Mouse (Mus musculus): Measurements from ENCODE around the gene Tmub2. TPM values are rescaled to one million over a fixed set of nuclear protein-coding genes. Genes with fewer than 3 reads are reported as not detected.
A peak's percentile ranks its signal among the peaks of the same experiment; 100 is the strongest.
"Not testable (repeated sequence)": the region's sequence is repeated elsewhere in the genome, so short reads cannot be mapped to it uniquely, and the experiment has no call there.

The Tmub2 gene
- polyA plus RNA-seq, 1 experiment from 2014 or later: 81.3 TPM

DNA sequence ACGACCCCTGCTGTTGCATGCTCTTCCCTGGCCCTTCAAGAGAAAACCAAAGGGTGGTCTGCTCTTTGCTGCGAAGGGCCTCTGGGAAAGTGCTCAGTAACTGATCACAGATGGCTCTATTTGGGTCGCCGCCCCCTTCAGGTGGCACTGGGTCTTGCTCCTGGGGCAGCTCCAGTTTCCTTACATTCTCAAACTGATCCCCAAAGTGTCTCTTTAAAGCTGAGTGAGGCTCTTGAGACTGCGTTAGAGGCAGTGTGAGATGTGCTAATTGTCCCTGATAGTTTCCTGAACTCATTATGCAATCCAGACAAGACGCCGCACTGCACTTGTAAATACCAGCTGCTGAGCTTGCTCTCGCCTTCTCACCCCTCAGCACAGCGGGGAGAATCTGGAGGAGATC, 27.2 kb upstream of the Tmub2 start:
- H3K9ac ChIP-seq: no peak overlapping the region
- no peak overlapping the region for H3K4me2 ChIP-seq
- H3K27ac ChIP-seq: no peak overlapping the region
- H3K4me1 ChIP-seq (replicated peaks): peaks cover 3% of the 10 kb centered on the region
- no peaks in the 10 kb centered on the region for H3K27me3 ChIP-seq
- peaks cover 4% of the 10 kb centered on the region; the same call in 1 of the 2 replicates for H3K36me3 ChIP-seq
- WGBS: 46% methylated on average over 8 of the region's 9 CpGs
- no peak overlapping the region for H3K4me3 ChIP-seq
- no peak for ATAC-seq (ENCODE audit: low FRiP score)
- H3K9me3 ChIP-seq: no peaks in the 10 kb centered on the region

DNA sequence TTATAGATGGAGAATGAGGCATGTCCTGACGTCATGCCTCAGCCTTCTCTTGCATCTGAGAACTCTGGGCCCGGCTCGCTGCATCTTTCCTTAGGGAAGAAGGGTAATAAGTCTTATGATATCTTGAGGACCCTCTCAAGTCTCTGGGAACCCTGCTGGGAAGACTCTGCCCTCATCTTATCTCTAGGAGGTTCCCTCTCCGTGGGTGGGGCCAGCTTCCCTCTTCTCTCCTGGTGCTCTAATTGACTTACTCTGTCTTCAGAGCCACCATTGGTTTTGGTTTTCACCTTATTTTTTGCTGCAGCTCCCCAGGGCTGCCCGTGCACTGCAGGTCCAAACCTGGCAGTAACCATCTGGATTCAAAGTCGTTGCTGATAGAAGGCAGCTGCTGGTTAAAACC, 26.6 kb upstream of the Tmub2 start:
- H3K4me3 ChIP-seq: no peak overlapping the region
- peaks cover 4% of the 10 kb centered on the region; the same call in 1 of the 2 replicates for H3K36me3 ChIP-seq
- ATAC-seq (ENCODE audit: low FRiP score): no peak
- WGBS: 88% methylated on average over 6 of the region's 6 CpGs
- H3K4me2 ChIP-seq: no peak overlapping the region
- H3K9me3 ChIP-seq: no peaks in the 10 kb centered on the region
- H3K9ac ChIP-seq: no peak overlapping the region
- no peaks in the 10 kb centered on the region for H3K27me3 ChIP-seq
- H3K4me1 ChIP-seq (replicated peaks): peaks cover 3% of the 10 kb centered on the region
- no peak overlapping the region for H3K27ac ChIP-seq

DNA sequence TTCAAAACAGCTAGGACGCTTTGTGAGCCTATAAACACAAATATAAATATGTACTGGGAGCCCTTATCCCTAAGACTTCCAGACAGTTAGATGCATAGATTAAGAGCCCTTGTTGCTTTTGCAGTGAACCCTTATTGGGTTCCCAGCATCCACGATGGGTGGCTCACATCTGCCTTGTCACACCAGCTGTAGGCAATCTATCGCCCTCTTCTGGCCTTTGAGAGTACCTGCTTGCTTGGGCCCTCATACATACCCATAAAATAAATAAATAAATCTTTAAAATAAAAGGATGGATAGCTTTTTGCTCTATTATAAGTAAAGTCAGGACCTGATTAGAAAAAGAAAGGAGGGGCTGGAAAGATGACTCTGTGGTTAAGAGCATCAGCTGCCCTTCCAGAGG, 26.2 kb upstream of the Tmub2 start:
- no peak overlapping the region for H3K9ac ChIP-seq
- no peak overlapping the region for H3K4me3 ChIP-seq
- H3K4me1 ChIP-seq (replicated peaks): peaks cover 3% of the 10 kb centered on the region
- WGBS: 87% methylated on average over 3 of the region's 3 CpGs
- H3K9me3 ChIP-seq: no peaks in the 10 kb centered on the region
- H3K27me3 ChIP-seq: no peaks in the 10 kb centered on the region
- ATAC-seq (ENCODE audit: low FRiP score): no peak
- no peak overlapping the region for H3K4me2 ChIP-seq
- peaks cover 4% of the 10 kb centered on the region; the same call in 1 of the 2 replicates for H3K36me3 ChIP-seq
- H3K27ac ChIP-seq: no peak overlapping the region

DNA sequence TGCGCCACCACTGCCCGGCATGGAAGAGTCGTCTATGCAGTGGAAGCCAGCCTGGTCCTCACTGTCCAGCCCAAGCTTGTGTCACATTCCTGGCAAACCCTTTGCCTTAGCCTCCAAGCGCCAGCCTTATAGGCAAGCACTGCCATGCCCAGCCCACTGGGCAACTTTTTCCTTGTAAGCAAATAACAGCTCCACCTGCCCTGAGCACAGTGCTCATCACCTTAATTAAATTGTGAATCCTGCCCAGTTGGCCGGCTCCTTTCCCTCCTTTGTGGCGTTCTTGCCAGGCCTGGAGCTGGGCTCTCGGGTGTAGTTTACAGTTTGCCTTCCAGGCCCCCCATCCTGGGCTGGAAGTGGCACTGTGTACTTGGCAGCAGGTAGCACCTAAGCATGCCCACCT, 21.5 kb upstream of the Tmub2 start:
- no peaks in the 10 kb centered on the region for H3K27me3 ChIP-seq
- H3K36me3 ChIP-seq: peaks cover 4% of the 10 kb centered on the region; the same call in 1 of the 2 replicates
- 93% methylated on average over 7 of the region's 7 CpGs for WGBS
- no peak overlapping the region for H3K4me2 ChIP-seq
- H3K9ac ChIP-seq: no peak overlapping the region
- H3K4me3 ChIP-seq: no peak overlapping the region
- H3K27ac ChIP-seq: no peak overlapping the region
- no peak for ATAC-seq (ENCODE audit: low FRiP score)
- no peaks in the 10 kb centered on the region for H3K9me3 ChIP-seq
- H3K4me1 ChIP-seq (replicated peaks): peaks cover 7% of the 10 kb centered on the region

DNA sequence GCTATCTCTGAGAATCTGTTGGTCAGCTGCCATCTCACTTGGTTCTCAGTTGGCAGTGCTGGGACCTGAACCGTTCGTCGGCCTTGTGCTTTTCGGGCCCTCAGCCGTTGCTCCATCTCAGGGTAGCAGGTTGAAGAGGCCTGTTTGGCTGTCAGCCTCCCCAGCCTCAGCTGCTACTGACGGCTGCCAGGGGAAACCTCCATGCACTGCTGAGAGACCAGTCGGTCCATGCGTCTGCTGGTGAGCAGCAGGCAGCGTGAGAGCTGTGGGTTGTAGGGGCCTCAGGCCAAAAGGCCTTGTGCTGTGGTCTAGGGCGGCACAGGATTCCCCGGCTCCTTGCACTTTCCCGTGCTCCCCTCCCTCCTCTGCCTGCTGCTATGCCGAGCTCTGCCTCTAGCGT, 18.9 kb upstream of the Tmub2 start:
- Histone ChIP-seq H3K9me3 (no peaks in the 10 kb centered on the region), H3K9ac (no peak overlapping the region), H3K4me3 (no peak overlapping the region), H3K4me1 (replicated peaks) (peaks cover 7% of the 10 kb centered on the region), H3K27ac (no peak overlapping the region), H3K36me3 (peaks cover under 1% of the 10 kb centered on the region; the same call in 1 of the 2 replicates), H3K4me2 (no peak overlapping the region), H3K27me3 (no peaks in the 10 kb centered on the region)
- no peak for ATAC-seq (ENCODE audit: low FRiP score)
- 59% methylated on average over 14 of the region's 14 CpGs for WGBS

DNA sequence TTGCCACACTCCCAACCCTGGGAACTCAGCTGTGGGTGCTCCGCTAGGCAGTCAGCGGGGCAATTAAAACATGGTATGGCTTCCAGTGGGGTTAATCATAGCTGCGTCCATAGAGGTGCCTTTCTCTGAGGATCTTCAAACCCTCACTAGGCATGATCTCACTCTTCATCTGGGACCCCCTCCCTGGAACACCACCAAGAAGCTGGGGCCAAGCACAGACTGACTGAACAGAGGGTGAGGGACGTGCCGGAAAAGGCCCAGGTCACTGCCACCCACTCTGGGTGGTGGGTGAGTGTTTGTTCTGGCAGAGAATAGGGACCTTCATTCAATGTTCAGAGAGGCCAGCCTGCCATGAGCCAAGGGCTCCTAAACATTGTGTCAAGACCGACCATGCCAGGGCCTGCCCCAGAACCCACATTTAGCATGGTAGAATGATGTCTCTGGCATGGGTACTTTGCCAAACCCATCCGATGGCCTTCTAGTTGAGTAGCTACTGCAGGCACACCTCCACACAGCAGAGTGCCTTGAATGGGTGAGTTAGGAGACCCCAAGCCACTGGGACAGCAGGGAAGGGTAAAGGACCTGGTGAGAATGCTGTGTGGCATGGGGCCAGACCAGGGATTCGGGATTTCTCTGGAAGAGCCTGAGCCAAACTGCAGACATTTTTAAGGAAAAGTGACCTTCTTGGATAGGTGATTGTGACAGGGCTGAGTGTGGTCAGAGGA, 17.9 kb upstream of the Tmub2 start:
- Histone ChIP-seq H3K27ac (no peak overlapping the region), H3K4me1 (replicated peaks) (peaks cover 7% of the 10 kb centered on the region), H3K4me2 (no peak overlapping the region), H3K27me3 (no peaks in the 10 kb centered on the region), H3K36me3 (no peaks in the 10 kb centered on the region), H3K9ac (no peak overlapping the region), H3K9me3 (no peaks in the 10 kb centered on the region), H3K4me3 (no peak overlapping the region)
- 89% methylated on average over 8 of the region's 8 CpGs for WGBS
- ATAC-seq (ENCODE audit: low FRiP score): no peak

DNA sequence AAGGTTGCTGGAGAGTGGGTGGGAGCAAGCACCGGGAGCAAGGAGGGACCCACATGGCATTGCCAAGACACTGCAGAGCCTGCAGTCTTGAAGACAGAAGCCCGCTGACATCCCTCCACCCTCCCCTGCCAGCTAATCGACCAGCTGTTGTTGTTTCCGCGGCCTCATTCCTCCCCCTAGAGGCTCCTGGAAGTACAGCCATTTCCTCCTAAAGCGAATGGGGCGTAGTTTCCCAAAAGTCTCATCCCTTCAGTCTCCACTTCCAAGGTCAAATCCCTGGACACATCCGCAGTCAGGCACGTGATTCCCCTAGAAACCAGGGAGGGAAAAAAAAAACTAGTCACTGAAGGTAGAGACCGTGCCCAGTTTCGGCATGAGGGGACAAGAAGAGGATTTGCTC, 17.3 kb upstream of the Tmub2 start:
- Histone ChIP-seq H3K27ac (no peak overlapping the region), H3K4me2 (no peak overlapping the region), H3K36me3 (no peaks in the 10 kb centered on the region), H3K9ac (no peak overlapping the region), H3K4me1 (replicated peaks) (peaks cover 7% of the 10 kb centered on the region), H3K9me3 (no peaks in the 10 kb centered on the region), H3K4me3 (no peak overlapping the region), H3K27me3 (no peaks in the 10 kb centered on the region)
- ATAC-seq (ENCODE audit: low FRiP score): peak; percentile 59; the same call in 1 of the 2 replicates
- WGBS: 7% methylated on average over 11 of the region's 11 CpGs

DNA sequence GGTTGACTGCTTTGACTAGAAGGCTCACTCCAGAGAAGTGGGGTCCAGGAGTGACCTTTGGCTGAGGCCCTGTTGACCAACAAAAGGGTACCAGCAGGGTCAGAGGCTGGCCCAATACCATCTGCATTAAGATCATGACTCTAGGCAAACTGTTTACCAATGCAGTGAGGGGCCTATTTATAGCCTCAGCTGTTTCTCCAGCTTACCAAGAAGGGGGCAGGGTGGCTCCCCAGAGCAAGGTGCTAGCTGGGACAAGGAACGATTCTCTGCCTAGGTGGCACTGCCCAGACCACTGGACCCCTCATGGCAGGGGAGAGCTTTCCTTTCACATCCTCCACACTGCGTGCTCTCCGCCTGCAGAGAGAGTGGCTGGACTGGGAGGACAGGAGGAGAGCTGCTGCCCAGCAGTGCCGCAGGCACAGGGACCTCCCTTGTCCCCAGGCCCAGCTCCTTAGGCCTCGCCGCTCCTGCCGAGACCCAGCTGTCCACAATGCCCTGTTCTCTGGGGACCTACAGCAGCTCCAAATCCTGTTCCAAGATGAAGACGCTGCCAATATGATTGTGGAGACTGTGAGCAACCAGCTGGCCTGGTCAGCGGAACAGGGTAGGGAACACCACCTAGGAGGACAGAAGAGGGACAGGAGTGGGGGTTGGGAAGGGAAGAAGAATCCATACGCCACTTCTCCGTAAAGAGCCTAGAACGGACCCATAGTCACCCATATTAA, 16.0 kb upstream of the Tmub2 start, which contains the start of gene Asb16:
Gene Asb16 (plus strand): TSS at position 224 of the 725 bp plus-strand sequence.
- H3K9me3 ChIP-seq: no peaks in the 10 kb centered on the region
- no peaks in the 10 kb centered on the region for H3K27me3 ChIP-seq
- H3K9ac ChIP-seq: 0 out of 2 replicates have a peak within 1 kb of the TSS, but pooled peaks have one; percentile 9
- peaks cover 7% of the 10 kb centered on the region for H3K4me1 ChIP-seq (replicated peaks)
- no peak within 1 kb of the TSS for H3K27ac ChIP-seq
- H3K4me3 ChIP-seq: no peak within 1 kb of the TSS
- no peak within 1 kb of the TSS for H3K4me2 ChIP-seq
- H3K36me3 ChIP-seq: no peaks in the 10 kb centered on the region
- no peak for ATAC-seq (ENCODE audit: low FRiP score)
- 81% methylated on average over 12 of the region's 12 CpGs for WGBS

DNA sequence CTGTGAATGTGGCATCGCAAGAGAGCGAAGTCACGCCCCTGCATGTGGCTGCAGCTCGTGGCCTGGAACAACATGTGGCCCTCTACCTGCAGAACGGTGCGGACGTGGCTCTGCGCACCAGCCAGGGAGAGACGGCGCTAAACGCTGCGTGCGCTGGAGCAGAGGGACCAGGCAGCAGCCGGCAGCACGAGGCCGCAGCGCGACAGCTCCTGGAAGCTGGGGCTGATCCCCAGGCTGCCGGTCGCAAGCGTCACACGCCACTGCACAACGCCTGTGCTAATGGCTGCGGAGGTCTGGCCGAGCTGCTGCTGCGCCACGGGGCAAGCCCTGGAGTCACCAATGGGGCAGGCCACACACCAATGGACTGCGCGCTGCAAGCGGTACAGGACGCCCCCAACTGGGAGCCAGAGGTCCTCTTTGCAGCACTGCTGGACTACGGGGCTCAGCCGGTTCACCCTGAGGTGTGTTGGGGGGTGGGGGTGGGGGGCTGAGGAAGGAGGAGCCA, 8.3 kb upstream of the Tmub2 start:
- 1% methylated on average over 33 of the region's 33 CpGs for WGBS

DNA sequence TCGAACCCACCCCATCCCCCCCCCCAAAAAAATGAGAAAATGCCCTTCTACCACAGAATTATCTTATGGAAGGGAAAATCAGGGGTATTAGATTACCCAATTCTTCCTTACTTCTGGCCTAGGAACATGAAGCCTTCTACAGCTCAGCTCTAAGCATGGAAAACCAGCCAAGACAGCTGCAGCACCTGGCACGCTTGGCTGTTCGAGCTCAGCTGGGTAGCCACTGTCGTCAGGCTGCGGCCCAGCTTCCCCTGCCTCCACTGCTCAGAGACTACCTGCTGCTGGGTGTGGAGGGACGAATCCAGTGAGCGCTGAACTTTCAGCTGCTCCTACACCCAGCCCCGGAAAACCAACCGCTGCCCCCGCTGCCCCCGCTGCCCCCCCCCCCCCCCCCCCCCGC, 7.0 kb upstream of the Tmub2 start:
- Histone ChIP-seq H3K4me2 (no peak overlapping the region), H3K9ac (no peak overlapping the region), H3K36me3 (no peaks in the 10 kb centered on the region), H3K27ac (no peak overlapping the region), H3K4me1 (replicated peaks) (peaks cover 12% of the 10 kb centered on the region), H3K4me3 (no peak overlapping the region), H3K27me3 (peaks cover 17% of the 10 kb centered on the region), H3K9me3 (no peaks in the 10 kb centered on the region)
- no peak for ATAC-seq (ENCODE audit: low FRiP score)
- WGBS: 42% methylated on average over 8 of the region's 12 CpGs

More for the DNA sequence above, 8.3 kb upstream of the Tmub2 start:
- H3K9ac ChIP-seq: peak overlapping the region; percentile 74
- H3K9me3 ChIP-seq: no peaks in the 10 kb centered on the region
- H3K36me3 ChIP-seq: no peaks in the 10 kb centered on the region
- peak; percentile 71 for ATAC-seq (ENCODE audit: low FRiP score)
- H3K4me1 ChIP-seq (replicated peaks): peaks cover 12% of the 10 kb centered on the region
- H3K4me3 ChIP-seq: peak overlapping the region; percentile 39
- H3K27ac ChIP-seq: peak overlapping the region; percentile 44; the same call in 1 of the 2 replicates
- H3K27me3 ChIP-seq: peaks cover 17% of the 10 kb centered on the region
- peak overlapping the region; percentile 78 for H3K4me2 ChIP-seq

DNA sequence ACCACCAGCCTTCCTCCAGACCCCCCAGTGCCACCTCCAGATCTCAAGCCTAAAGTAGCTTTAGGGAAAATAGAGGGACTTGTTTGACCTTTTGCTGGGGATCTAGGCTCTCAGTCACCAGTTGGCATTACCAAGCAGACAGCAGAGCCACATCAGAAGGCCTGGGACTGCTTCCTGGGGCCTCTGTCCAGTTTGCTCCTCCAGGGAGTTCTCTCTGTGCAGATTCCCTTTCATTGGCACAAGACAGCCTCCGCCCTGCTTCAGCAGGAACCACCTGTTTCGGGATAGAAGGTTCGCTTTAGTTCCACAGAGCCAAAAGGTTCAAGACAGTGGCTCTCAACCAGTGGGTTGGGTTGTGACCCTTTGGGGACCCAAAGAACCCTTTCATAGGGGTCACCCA, 5.1 kb upstream of the Tmub2 start:
- Histone ChIP-seq H3K27me3 (peaks cover 17% of the 10 kb centered on the region), H3K9me3 (no peaks in the 10 kb centered on the region), H3K4me3 (no peak overlapping the region), H3K36me3 (no peaks in the 10 kb centered on the region), H3K4me2 (no peak overlapping the region), H3K4me1 (replicated peaks) (peaks cover 12% of the 10 kb centered on the region), H3K9ac (no peak overlapping the region), H3K27ac (no peak overlapping the region)
- ATAC-seq (ENCODE audit: low FRiP score): no peak
- 98% methylated on average over 3 of the region's 3 CpGs for WGBS

DNA sequence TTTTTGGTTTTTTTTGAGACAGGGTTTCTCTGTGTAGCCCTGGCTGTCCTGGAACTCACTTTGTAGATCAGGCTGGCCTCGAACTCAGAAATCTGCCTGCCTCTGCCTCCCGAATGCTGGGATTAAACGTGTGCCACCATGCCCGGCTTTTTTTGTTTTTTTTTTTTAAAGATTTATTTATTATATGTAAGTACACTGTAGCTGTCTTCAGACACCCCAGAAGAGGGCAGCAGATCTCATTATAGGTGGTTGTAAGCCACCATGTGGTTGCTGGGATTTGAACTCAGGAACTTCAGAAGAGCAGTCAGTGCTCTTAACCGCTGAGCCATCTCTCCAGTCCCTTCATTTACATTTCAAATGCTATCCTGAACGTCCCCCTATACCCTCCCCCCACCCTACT, 4.5 kb upstream of the Tmub2 start:
- not testable (repeated sequence) for H3K9me3 ChIP-seq; H3K36me3 ChIP-seq; H3K4me2 ChIP-seq; H3K27ac ChIP-seq; H3K9ac ChIP-seq; H3K4me3 ChIP-seq; ATAC-seq (ENCODE audit: low FRiP score)
- peaks cover 15% of the 10 kb centered on the region for H3K27me3 ChIP-seq
- H3K4me1 ChIP-seq (replicated peaks): peaks cover 12% of the 10 kb centered on the region
- 75% methylated on average over 6 of the region's 6 CpGs for WGBS
